Mouse (Mus musculus) liver, embryonic 12.5 days (tissue): ENCODE measurements around the gene Ralgapb. TPM values are rescaled to one million over a fixed set of nuclear protein-coding genes. Genes with fewer than 3 reads are reported as not detected.

Experiments
- ATAC-seq: fragments of 200-750 bp; cut with Nextera tagmentation; 2 replicates; pipeline ENCODE4 v1.8.0; 2017; ENCODE audit warnings: moderate number of reproducible peaks, mild to moderate bottlenecking, moderate library complexity
- H3K27ac ChIP-seq: fragments of 300-500 bp; sonication (generic); 2 replicates; pipeline ENCODE4 v1.5.1; 2016; ENCODE audit warnings: mild to moderate bottlenecking
- H3K27me3 ChIP-seq: fragments of 300-500 bp; sonication (generic); replicated peaks from 2 replicates; pipeline ENCODE4 v1.6.1; 2016; ENCODE audit warnings: mild to moderate bottlenecking, moderate library complexity
- H3K36me3 ChIP-seq: fragments of 300-500 bp; sonication (generic); 2 replicates; pipeline ENCODE4 v1.6.1; 2016; ENCODE audit warnings: mild to moderate bottlenecking, moderate library complexity
- H3K4me1 ChIP-seq: fragments of 300-500 bp; sonication (generic); 2 replicates; pipeline ENCODE4 v1.6.1; 2016
- H3K4me2 ChIP-seq: fragments of 300-500 bp; sonication (generic); 2 replicates; pipeline ENCODE4 v1.6.1; 2016; ENCODE audit warnings: mild to moderate bottlenecking, moderate library complexity
- H3K4me3 ChIP-seq: fragments of 300-500 bp; sonication (generic); 2 replicates; pipeline ENCODE4 v1.5.1; 2016; ENCODE audit warnings: mild to moderate bottlenecking, moderate library complexity
- H3K9ac ChIP-seq: fragments of 300-500 bp; sonication (generic); 2 replicates; pipeline ENCODE4 v1.6.1; 2016; ENCODE audit warnings: mild to moderate bottlenecking, moderate library complexity
- H3K9me3 ChIP-seq: fragments of 300-500 bp; sonication (generic); replicated peaks from 2 replicates; pipeline ENCODE4 v1.6.1; 2016; ENCODE audit warnings: mild to moderate bottlenecking, moderate library complexity
- WGBS: fragments of 180-500 bp; shearing (Covaris S2); methylation state at CpG from one replicate; pipeline ENCODE4 v1.1.7; 2016; ENCODE audit not compliant: insufficient replicate concordance; 5-methylcytosine and 5-hydroxymethylcytosine counted together
- polyA plus RNA-seq: library from polyadenylated mRNA; unstranded; fragments of >200 nt; fragmentation: Nextera tagmentation; extraction: Ambion mirVana; gene quantifications from 2 replicates; pipeline ENCODE4 v1.2.1, GENCODE M21; 2016

Ralgapb gene
- polyA plus RNA-seq, 1 experiment from 2014 or later: 10.5 TPM

DNA sequence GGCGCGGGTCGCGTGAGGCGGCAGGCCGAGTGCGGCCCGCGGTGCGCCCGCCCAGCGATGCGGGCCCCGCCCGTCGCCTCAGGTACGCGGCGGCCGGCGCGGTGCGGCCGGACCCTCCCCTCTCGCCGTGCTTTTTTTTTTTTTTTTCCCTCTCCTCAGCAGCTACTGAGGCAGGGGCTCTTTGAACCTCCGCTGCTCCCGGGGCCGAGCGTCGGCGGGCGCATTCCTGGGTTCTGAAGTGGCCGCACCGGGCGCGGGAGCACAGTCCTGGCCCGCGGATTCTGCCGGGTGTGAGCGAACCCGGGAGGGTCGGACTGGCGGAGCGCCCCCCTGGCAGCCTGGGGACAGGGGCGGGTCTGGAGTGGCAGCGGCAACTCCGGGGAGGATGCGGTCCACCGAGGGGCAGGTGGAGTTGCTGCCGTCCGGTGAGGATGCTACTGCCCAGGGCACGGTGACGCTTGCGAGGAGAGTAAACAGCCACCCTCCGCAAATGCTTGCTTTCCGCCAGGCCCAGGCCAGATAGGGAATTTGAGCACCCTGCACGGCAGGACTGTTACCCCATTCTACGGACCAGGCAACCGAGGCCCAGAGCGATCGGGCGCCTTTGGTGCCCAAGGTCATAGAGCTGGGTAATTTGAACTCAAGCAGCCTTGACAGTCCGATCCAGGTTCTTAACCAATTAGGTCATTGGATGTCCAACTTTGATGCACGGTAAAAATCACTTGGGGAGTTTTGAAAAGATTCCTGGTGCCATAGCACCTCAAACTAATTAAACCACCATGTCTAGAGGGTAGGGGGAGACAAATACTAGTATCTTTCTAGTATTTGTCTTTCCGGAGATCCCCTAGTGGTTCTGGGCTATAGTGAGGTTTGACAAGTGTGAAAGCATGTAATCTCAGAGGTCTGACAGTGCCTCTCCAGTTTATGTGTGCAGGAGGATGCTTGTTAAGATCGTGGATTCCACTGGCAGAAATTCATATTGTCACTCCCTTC is 670 bp downstream of the Ralgapb start:
- peak overlapping the region; percentile 98 for H3K4me3 ChIP-seq
- peak; percentile 80 for ATAC-seq
- H3K4me1 ChIP-seq: peaks cover 53% of the 10 kb centered on the region
- H3K27me3 ChIP-seq: peaks cover 9% of the 10 kb centered on the region; the same call in 1 of the 2 replicates
- H3K9ac ChIP-seq: peak overlapping the region; percentile 96
- no peaks in the 10 kb centered on the region for H3K36me3 ChIP-seq
- 2% methylated on average over 58 of the region's 67 CpGs for WGBS
- peak overlapping the region; percentile 89 for H3K27ac ChIP-seq
- peak overlapping the region; percentile 80 for H3K4me2 ChIP-seq
- no peaks in the 10 kb centered on the region for H3K9me3 ChIP-seq

GRCm38 (mm10) chr2:158413240-158413639 is 3.6 kb downstream of the Ralgapb start:
- Histone ChIP-seq H3K4me3 (no peak overlapping the region), H3K27ac (peak overlapping the region; percentile 66; the same call in 1 of the 2 replicates), H3K36me3 (no peaks in the 10 kb centered on the region), H3K27me3 (no peaks in the 10 kb centered on the region), H3K9me3 (no peaks in the 10 kb centered on the region), H3K4me2 (peak overlapping the region; percentile 31; the same call in 1 of the 2 replicates), H3K9ac (no peak overlapping the region), H3K4me1 (peaks cover 64% of the 10 kb centered on the region)
- ATAC-seq: no peak
- WGBS: 28% methylated on average over 2 of the region's 2 CpGs

- H3K4me3 ChIP-seq: no peak overlapping the region
- no peaks in the 10 kb centered on the region for H3K9me3 ChIP-seq
- no peaks in the 10 kb centered on the region for H3K27me3 ChIP-seq
- peaks cover 3% of the 10 kb centered on the region; the same call in 1 of the 2 replicates for H3K36me3 ChIP-seq
- no peak overlapping the region for H3K9ac ChIP-seq
- no peak overlapping the region for H3K4me2 ChIP-seq
- peaks cover 51% of the 10 kb centered on the region for H3K4me1 ChIP-seq
- no peak for ATAC-seq
- no peak overlapping the region for H3K27ac ChIP-seq
- 43% methylated on average over 1 of the region's 1 CpGs for whole genome bisulfite sequencing
These were observed 6.2 kb downstream of the Ralgapb start for GRCm38 (mm10) chr2:158415826-158416225.

DNA sequence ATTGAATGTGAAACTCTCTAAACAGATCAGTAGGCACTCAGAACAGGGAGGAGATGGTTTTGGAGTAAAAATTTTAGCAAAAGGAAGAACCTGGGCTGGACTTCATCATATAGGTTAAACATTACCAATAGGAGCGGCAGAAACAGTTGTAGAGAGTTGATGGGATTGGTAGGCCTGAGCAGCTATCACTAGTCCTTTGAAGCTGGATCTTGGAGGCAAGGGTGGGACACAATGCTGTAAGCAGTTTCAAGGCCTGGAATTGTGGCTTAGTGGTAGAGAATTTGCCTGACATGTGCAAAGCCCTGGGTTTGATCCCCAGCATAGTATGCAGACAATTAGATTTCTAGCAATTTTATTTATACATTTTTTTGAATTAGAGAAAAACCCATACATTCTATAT is 9.0 kb downstream of the Ralgapb start:
- no peak for ATAC-seq
- WGBS: 86% methylated on average over 1 of the region's 1 CpGs

DNA sequence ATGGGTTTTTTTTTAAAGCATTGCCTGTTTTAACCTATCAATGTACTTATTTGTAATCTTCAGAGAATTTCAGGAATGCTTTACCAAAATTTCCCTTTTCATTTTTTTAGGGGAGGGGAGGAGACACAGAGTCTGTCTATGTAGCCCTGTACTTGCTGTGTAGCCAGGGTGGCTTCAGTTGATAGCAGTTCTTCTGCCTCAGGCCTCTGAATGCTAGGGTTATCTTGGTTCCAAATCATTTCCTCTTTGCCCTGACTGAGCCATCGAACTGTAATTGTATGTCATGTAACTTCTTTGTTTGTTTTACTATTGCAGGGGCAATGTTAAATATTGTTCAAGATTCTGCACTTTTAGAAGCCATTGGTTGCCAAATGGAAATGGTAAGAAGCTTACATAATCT is 36.2 kb downstream of the Ralgapb start:
- 13% methylated on average over 1 of the region's 1 CpGs for WGBS
- Histone ChIP-seq H3K27ac (no peak overlapping the region), H3K27me3 (no peaks in the 10 kb centered on the region), H3K4me3 (no peak overlapping the region), H3K36me3 (peaks cover 72% of the 10 kb centered on the region), H3K9ac (no peak overlapping the region), H3K4me1 (peaks cover 9% of the 10 kb centered on the region), H3K4me2 (no peak overlapping the region), H3K9me3 (no peaks in the 10 kb centered on the region)
- no peak for ATAC-seq

More for the DNA sequence above, 9.0 kb downstream of the Ralgapb start:
- H3K27ac ChIP-seq: no peak overlapping the region
- peaks cover 24% of the 10 kb centered on the region for H3K4me1 ChIP-seq
- H3K9ac ChIP-seq: no peak overlapping the region
- no peaks in the 10 kb centered on the region for H3K9me3 ChIP-seq
- H3K4me3 ChIP-seq: no peak overlapping the region
- peaks cover 21% of the 10 kb centered on the region for H3K36me3 ChIP-seq
- H3K27me3 ChIP-seq: no peaks in the 10 kb centered on the region
- H3K4me2 ChIP-seq: no peak overlapping the region

- WGBS: 89% methylated on average over 7 of the region's 7 CpGs
- ATAC-seq: no peak
- Histone ChIP-seq H3K36me3 (peaks cover 78% of the 10 kb centered on the region), H3K27me3 (no peaks in the 10 kb centered on the region), H3K9me3 (no peaks in the 10 kb centered on the region), H3K4me3 (no peak overlapping the region), H3K9ac (no peak overlapping the region), H3K27ac (no peak overlapping the region), H3K4me1 (peaks cover 9% of the 10 kb centered on the region), H3K4me2 (no peak overlapping the region)
These were observed 40.2 kb downstream of the Ralgapb start for GRCm38 (mm10) chr2:158449845-158450244.

DNA sequence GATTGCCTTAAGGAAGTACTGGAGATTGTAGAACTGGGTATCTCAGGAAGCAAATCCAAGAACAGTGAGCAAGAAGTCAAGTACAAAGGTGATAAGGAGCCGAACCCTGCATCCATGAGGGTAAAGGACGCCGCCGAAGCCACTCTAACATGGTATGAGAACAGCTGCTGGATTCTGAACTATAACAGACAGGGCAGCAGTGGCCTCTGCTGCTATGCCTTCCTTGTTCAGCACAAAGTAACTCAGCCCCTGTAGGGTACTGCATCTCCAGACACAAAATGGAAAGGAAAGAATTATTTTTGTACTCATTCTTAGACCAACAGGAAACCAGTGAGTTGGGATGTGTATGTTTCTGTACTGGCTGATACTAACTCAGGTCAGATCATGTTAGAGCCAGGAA is 46.8 kb downstream of the Ralgapb start:
- Histone ChIP-seq H3K4me2 (no peak overlapping the region), H3K27me3 (no peaks in the 10 kb centered on the region), H3K9me3 (no peaks in the 10 kb centered on the region), H3K4me1 (no peaks in the 10 kb centered on the region), H3K27ac (no peak overlapping the region), H3K4me3 (no peak overlapping the region), H3K36me3 (peaks cover 80% of the 10 kb centered on the region), H3K9ac (no peak overlapping the region)
- 78% methylated on average over 4 of the region's 4 CpGs for WGBS
- no peak for ATAC-seq

DNA sequence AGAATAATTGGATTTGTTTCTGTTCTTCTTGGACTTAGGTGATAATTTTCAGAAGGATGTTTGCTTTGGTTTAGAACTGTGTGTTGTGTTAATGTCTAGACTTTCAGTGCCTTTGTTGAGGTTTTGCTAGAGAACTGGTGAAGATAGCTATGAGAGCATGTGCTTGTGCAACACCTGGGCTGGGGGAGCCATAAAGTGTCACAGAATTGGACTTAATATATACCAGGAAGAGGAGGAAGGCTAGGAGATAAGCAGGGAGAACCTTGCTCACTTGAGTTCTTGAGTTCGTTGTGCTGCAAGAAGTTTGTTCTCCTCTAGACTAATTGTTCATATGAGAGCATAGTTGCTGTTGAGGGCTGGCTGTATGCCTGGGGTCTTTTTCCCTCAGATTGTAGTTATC is 48.0 kb downstream of the Ralgapb start:
- Histone ChIP-seq H3K36me3 (peaks cover 80% of the 10 kb centered on the region), H3K9me3 (no peaks in the 10 kb centered on the region), H3K4me3 (no peak overlapping the region), H3K27ac (no peak overlapping the region), H3K4me2 (no peak overlapping the region), H3K4me1 (no peaks in the 10 kb centered on the region), H3K27me3 (no peaks in the 10 kb centered on the region), H3K9ac (no peak overlapping the region)
- 76% methylated on average over 1 of the region's 1 CpGs for WGBS
- no peak for ATAC-seq

GRCm38 (mm10) chr2:158462450-158462849 is 52.8 kb downstream of the Ralgapb start:
- Histone ChIP-seq H3K36me3 (peaks cover 86% of the 10 kb centered on the region), H3K9me3 (no peaks in the 10 kb centered on the region), H3K9ac (no peak overlapping the region), H3K27me3 (no peaks in the 10 kb centered on the region), H3K4me2 (no peak overlapping the region), H3K4me3 (no peak overlapping the region), H3K27ac (no peak overlapping the region), H3K4me1 (no peaks in the 10 kb centered on the region)
- no peak for ATAC-seq
- 35% methylated on average over 1 of the region's 1 CpGs for WGBS

GRCm38 (mm10) chr2:158474159-158474558 is 64.5 kb downstream of the Ralgapb start:
- 88% methylated on average over 1 of the region's 1 CpGs for WGBS
- peaks cover 69% of the 10 kb centered on the region for H3K36me3 ChIP-seq
- H3K9me3 ChIP-seq: no peaks in the 10 kb centered on the region
- no peaks in the 10 kb centered on the region for H3K27me3 ChIP-seq
- H3K9ac ChIP-seq: no peak overlapping the region
- H3K4me2 ChIP-seq: no peak overlapping the region
- ATAC-seq: no peak
- H3K4me1 ChIP-seq: no peaks in the 10 kb centered on the region
- no peak overlapping the region for H3K27ac ChIP-seq
- no peak overlapping the region for H3K4me3 ChIP-seq

- Histone ChIP-seq H3K9ac (no peak overlapping the region), H3K27me3 (no peaks in the 10 kb centered on the region), H3K4me1 (no peaks in the 10 kb centered on the region), H3K4me2 (no peak overlapping the region), H3K9me3 (no peaks in the 10 kb centered on the region), H3K27ac (no peak overlapping the region), H3K36me3 (peaks cover 79% of the 10 kb centered on the region), H3K4me3 (no peak overlapping the region)
- ATAC-seq: no peak
- WGBS: 77% methylated on average over 3 of the region's 3 CpGs
These were observed 68.0 kb downstream of the Ralgapb start for GRCm38 (mm10) chr2:158477640-158478039.

- Histone ChIP-seq H3K27ac (no peak overlapping the region), H3K36me3 (peaks cover 53% of the 10 kb centered on the region), H3K4me1 (no peaks in the 10 kb centered on the region), H3K9ac (no peak overlapping the region), H3K4me3 (no peak overlapping the region), H3K27me3 (no peaks in the 10 kb centered on the region), H3K9me3 (no peaks in the 10 kb centered on the region), H3K4me2 (no peak overlapping the region)
- 64% methylated on average over 5 of the region's 5 CpGs for WGBS
- ATAC-seq: no peak
These were observed 88.8 kb downstream of the Ralgapb start for GRCm38 (mm10) chr2:158498457-158498856.
